Mouse (Mus musculus) brain, adult 2 months (tissue): ENCODE results near the gene Gm45717.
"Not testable (repeated sequence)": the region's sequence is repeated elsewhere in the genome, so short reads cannot be mapped to it uniquely, and the experiment has no call there.

Experiments
- DNase-seq: peaks from one replicate; pipeline ENCODE4 v3.0.0; 2011; ENCODE audit warnings: low read depth, low spot score

Gm45717 gene

GRCm38 (mm10) chr7:140955758-140956555 lies at the start of gene Gm45717, which contains the start of gene Ifitm2:
TSS of gene Gm45717 (minus strand) at chr7:140955937.
TSS of gene Ifitm2 (minus strand) at chr7:140955987.
- peak; percentile 83 for DNase-seq

- DNase-seq = no peak
Observed at GRCm38 (mm10) chr7:141003248-141004010, 47.7 kb upstream of the Gm45717 start.

GRCm38 (mm10) chr7:141000881-141001708 lies 45.4 kb upstream of the Gm45717 start:
- no peak for DNase-seq

GRCm38 (mm10) chr7:140998853-140999700 lies 43.3 kb upstream of the Gm45717 start:
- peak; percentile 13 for DNase-seq

GRCm38 (mm10) chr7:140997817-140998216 lies 42.1 kb upstream of the Gm45717 start:
- DNase-seq = no peak

GRCm38 (mm10) chr7:140991117-140991689 lies 35.5 kb upstream of the Gm45717 start:
- DNase-seq = no peak

GRCm38 (mm10) chr7:140990622-140991021 lies 34.9 kb upstream of the Gm45717 start:
- no peak for DNase-seq

GRCm38 (mm10) chr7:140990185-140990584 lies 34.4 kb upstream of the Gm45717 start:
- no peak for DNase-seq

- peak; percentile 18 for DNase-seq
Observed at GRCm38 (mm10) chr7:140989022-140989421, 33.3 kb upstream of the Gm45717 start.

- DNase-seq = peak; percentile 79
Observed at GRCm38 (mm10) chr7:140987182-140988138, 31.7 kb upstream of the Gm45717 start.

- DNase-seq = no peak
Observed at GRCm38 (mm10) chr7:140982971-140983370, 27.2 kb upstream of the Gm45717 start.

- no peak for DNase-seq
Observed at GRCm38 (mm10) chr7:140981704-140982103, 26.0 kb upstream of the Gm45717 start.

- not testable (repeated sequence) for DNase-seq
Observed at GRCm38 (mm10) chr7:140976720-140977119, 21.0 kb upstream of the Gm45717 start.

GRCm38 (mm10) chr7:140975465-140975864 lies 19.7 kb upstream of the Gm45717 start:
- DNase-seq = no peak

GRCm38 (mm10) chr7:140974940-140975339 lies 19.2 kb upstream of the Gm45717 start:
- no peak for DNase-seq

GRCm38 (mm10) chr7:140973396-140974165 lies 17.8 kb upstream of the Gm45717 start:
- DNase-seq = peak; percentile 80

GRCm38 (mm10) chr7:140971479-140972171 lies 15.9 kb upstream of the Gm45717 start:
- DNase-seq = no peak

- no peak for DNase-seq
Observed at GRCm38 (mm10) chr7:140970931-140971330, 15.2 kb upstream of the Gm45717 start.
